Mouse (Mus musculus): ENCODE measurements around the gene Cox6b2. TPM values are rescaled to one million over a fixed set of nuclear protein-coding genes. Genes with fewer than 3 reads are reported as not detected.
A peak's percentile ranks its signal among the peaks of the same experiment; 100 is the strongest.

Gene Cox6b2
- polyA plus RNA-seq, 1 experiment from 2014 or later, result 26.3 TPM

DNA sequence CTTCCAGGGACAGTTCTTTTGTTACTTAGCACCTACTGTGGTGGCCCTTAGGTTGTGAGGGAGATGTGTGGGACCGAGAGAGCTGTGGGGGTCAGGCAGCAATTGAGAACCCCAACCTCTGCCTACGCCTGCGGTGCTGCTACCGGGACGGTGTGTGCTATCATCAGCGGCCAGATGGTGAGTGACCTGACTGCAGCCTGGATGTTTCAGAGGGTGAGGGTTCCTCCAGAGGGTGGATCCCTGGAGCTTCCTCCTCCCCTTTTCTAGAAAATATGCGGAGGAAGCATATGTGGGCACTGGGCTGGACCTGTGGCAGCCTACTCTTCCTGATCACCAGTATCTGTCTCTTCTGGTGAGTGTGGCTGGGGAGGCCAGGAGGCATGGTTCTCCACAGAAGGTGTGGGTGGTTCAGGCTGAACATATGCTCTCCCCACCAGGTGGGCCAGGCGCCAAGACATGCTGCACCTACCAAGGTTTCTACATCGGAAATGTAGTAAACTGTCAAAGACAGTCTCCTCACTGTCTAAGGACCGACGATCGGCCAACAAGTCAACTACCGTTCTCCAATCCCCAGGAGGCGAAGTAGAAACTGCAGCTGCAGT, 30.9 kb upstream of the Cox6b2 start:
- Histone ChIP-seq H3K9ac (replicated peaks) (no peak overlapping the region), H3K27ac (replicated peaks) (no peak overlapping the region), H3K9me3 (replicated peaks) (no peaks in the 10 kb centered on the region), H3K4me1 (peaks cover 6% of the 10 kb centered on the region), H3K27me3 (replicated peaks) (peaks cover 34% of the 10 kb centered on the region), H3K4me2 (no peak overlapping the region), H3K4me3 (replicated peaks) (no peak overlapping the region), H3K36me3 (no peaks in the 10 kb centered on the region)
- no peak for ATAC-seq (ENCODE audit: low FRiP score)
- WGBS, result 88% methylated on average over 14 of the region's 14 CpGs

DNA sequence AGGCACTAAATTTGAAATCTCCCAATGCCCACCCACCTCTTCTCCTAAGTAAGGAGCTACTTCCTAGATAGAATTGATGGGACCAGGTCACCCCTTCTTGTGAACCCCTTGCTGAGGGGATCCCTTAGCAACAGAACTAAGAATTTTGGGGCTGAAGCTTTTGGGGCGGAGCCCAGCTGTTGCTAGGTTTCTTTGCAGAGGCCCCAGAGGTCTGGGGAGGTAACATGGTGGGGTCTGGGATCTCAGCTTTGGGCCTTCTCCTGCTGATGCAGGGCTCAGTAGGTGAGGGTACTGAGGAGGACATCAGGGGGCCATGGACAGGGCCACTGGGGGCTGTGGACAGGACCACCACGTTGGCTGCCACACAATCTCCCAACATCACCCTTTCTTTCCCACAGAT, 29.9 kb upstream of the Cox6b2 start, which contains the start of the genes Il11 and Tmem190:
Gene Il11, minus strand, starts transcription at position 101 of the 400 bp plus-strand sequence.
Gene Tmem190, plus strand, starts transcription at position 179 of the 400 bp plus-strand sequence.
- Histone ChIP-seq H3K9me3 (replicated peaks) (no peaks in the 10 kb centered on the region), H3K27me3 (replicated peaks) (peaks cover 44% of the 10 kb centered on the region), H3K36me3 (no peaks in the 10 kb centered on the region), H3K4me3 (replicated peaks) (no peak within 1 kb of the TSS), H3K9ac (replicated peaks) (no peak within 1 kb of the TSS), H3K4me1 (no peaks in the 10 kb centered on the region), H3K27ac (replicated peaks) (no peak within 1 kb of the TSS), H3K4me2 (no peak within 1 kb of the TSS)
- no peak for ATAC-seq (ENCODE audit: low FRiP score)
- WGBS, result 70% methylated on average over 2 of the region's 2 CpGs

DNA sequence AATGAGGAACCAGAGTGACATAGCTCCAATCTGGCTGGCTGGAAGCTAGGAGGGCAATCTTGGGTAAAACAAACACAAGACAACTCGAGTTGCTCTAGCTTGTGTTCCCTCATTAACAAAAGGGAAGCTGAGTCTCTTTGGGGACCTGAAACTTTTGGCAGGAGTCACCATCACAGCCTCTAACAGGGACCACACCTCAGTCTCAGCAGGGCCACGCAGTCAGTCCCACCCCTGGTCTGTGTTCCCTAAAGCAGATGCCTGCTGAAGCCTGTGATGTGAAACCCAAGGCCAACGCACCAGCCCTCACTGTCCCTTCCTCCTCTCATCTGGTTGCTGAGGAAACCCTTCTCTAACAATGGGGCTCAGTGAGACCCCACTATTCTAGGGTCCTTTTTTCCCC, 29.2 kb upstream of the Cox6b2 start:
- Histone ChIP-seq H3K4me1 (peaks cover 5% of the 10 kb centered on the region), H3K27ac (replicated peaks) (no peak overlapping the region), H3K4me3 (replicated peaks) (no peak overlapping the region), H3K9ac (replicated peaks) (no peak overlapping the region), H3K9me3 (replicated peaks) (no peaks in the 10 kb centered on the region), H3K27me3 (replicated peaks) (peaks cover 45% of the 10 kb centered on the region), H3K4me2 (no peak overlapping the region), H3K36me3 (no peaks in the 10 kb centered on the region)
- WGBS, result 53% methylated on average over 3 of the region's 3 CpGs
- no peak for ATAC-seq (ENCODE audit: low FRiP score)

DNA sequence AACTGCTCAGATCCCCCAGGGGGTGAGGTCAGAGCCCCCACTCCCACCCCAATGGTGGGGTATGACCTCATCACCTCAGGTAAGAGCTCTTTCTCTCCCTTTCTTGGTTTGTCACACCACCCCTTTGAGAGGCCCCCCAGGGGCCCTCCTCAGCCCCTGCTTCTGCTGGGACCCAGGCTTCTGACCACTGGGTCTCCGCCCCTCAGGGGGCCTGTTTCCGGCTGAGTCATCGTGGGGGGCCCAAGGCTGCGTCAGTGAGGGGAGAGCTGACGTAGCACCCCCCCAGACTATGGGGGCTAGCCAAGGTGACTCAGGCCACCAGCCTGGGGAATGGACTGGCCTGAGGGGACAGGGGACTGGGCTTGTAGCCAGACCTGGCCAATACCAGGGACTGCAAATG, 27.0 kb upstream of the Cox6b2 start:
- H3K4me3 ChIP-seq (replicated peaks), result no peak overlapping the region
- no peak overlapping the region for H3K4me2 ChIP-seq
- H3K9me3 ChIP-seq (replicated peaks), result no peaks in the 10 kb centered on the region
- peaks cover 64% of the 10 kb centered on the region for H3K27me3 ChIP-seq (replicated peaks)
- H3K4me1 ChIP-seq, result peaks cover 10% of the 10 kb centered on the region
- H3K9ac ChIP-seq (replicated peaks), result no peak overlapping the region
- no peak for ATAC-seq (ENCODE audit: low FRiP score)
- WGBS, result 44% methylated on average over 5 of the region's 5 CpGs
- no peak overlapping the region for H3K27ac ChIP-seq (replicated peaks)
- H3K36me3 ChIP-seq, result no peaks in the 10 kb centered on the region

DNA sequence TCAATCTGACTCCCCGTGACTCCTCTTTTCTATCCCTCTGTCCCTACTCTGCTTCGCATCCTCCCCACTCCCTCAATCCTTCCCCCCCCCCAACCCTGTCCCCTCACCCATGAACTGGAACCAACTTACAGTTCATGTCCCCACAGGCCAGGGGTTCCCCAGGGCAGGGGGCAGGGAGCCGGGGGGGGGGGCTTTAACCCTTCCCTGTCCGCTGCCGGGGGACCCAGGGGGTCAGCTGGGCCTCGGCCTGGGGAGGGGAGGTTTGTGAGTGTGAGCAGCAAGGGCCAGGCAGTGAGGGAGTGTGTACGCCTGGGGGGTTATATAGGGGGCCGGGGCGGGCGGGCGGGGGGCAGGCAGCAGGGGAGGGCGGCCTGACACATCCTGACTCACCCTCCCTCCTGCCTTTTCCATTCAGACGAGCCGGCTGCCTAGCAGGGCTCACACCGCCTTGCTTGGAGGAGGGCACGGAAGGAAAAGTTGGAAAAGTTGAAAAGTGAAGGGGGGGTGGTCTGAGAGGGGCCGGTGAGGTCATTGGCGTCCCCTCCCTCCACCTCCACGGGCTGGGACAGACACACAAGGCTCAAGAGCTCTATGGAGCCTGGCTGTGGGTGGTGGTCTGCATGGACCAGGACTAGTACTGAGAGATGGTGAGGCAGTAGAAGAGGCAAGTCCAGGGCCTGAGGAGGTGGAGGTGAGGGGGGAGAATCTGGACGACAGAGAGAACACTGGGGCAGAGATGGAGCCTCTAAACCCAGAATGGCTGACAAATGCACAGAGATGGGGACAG, 25.1 kb upstream of the Cox6b2 start:
- Histone ChIP-seq H3K27me3 (replicated peaks) (peaks cover 72% of the 10 kb centered on the region), H3K4me2 (no peak overlapping the region), H3K27ac (replicated peaks) (no peak overlapping the region), H3K9ac (replicated peaks) (no peak overlapping the region), H3K4me1 (peaks cover 10% of the 10 kb centered on the region), H3K36me3 (no peaks in the 10 kb centered on the region), H3K4me3 (replicated peaks) (no peak overlapping the region), H3K9me3 (replicated peaks) (no peaks in the 10 kb centered on the region)
- 4% methylated on average over 14 of the region's 20 CpGs for WGBS
- ATAC-seq (ENCODE audit: low FRiP score), result no peak

DNA sequence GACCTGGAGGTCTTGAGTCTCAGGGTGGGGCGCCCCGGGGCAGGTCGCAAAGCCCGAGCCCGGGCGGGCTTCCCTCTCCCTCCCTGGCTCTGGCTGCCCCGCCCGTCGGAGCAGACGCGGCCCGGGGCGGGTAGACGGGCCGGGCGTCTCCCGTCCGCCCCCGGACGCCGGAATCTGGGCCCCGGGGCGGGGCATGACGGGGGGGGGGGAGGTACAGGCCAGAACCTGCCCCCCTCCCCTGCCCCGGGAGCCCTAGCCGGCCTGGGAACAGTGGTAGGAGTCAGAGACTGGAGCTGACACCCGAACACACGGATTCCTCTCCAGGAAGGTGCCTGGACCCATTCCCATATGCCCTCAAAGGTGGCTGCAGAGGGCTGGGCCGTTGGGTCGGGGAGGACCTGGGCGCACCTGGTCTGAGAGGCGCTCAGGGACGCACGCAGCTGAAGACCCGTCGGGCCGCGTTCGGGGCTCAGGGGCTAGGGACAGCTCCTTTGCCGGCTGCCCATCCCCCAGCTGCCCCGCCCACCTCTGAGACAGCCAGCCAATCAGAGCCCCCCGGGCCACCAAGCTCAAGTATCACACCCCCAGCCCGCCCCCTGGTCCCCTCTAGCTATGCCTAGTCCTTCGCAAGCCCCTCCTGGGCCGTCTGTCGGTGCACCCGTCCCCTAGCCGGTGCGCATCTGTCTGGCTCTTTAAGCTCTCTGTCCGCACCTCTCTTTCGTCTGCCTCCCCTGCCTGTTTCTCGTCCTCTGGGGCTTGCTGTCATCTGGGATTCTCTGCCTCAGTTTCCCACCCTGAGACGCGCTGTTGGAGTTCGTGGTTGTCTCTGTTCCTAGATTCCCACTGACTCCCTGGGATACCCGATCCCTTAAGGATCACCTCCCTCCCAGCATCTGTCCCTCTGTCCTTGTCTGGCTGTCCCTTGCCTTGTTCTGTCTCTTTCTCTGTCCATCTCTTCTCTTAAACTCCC, 24.3 kb upstream of the Cox6b2 start:
- Histone ChIP-seq H3K4me2 (peak overlapping the region; percentile 54), H3K9me3 (replicated peaks) (no peaks in the 10 kb centered on the region), H3K4me3 (replicated peaks) (peak overlapping the region; percentile 37), H3K27ac (replicated peaks) (no peak overlapping the region), H3K36me3 (no peaks in the 10 kb centered on the region), H3K4me1 (peaks cover 10% of the 10 kb centered on the region), H3K9ac (replicated peaks) (peak overlapping the region; percentile 33), H3K27me3 (replicated peaks) (peaks cover 72% of the 10 kb centered on the region)
- 2% methylated on average over 52 of the region's 56 CpGs for WGBS
- peak; percentile 79 for ATAC-seq (ENCODE audit: low FRiP score)

DNA sequence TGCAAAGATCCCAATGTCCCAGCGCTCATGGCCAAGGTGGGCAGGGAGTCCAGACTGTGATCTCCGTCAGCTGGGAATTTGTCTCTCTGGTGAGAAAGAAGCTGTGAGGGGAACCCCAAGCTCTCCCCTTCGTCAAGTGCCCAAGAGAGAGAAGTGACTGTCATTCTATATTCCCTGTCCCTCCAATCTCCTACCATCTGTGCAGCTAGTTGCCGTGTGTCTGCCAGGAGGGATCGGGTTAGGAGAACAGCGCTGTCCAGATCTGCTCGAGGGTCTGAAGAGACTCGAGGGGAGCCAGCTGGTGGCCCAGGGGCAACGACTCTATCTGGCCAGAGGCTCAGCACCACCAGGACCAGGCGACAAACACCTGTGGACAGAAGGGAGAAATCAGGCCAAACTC, 23.2 kb upstream of the Cox6b2 start:
- WGBS, result 53% methylated on average over 10 of the region's 10 CpGs
- no peaks in the 10 kb centered on the region for H3K36me3 ChIP-seq
- H3K4me3 ChIP-seq (replicated peaks), result no peak overlapping the region
- no peak overlapping the region for H3K27ac ChIP-seq (replicated peaks)
- H3K4me2 ChIP-seq, result no peak overlapping the region
- H3K9me3 ChIP-seq (replicated peaks), result no peaks in the 10 kb centered on the region
- no peak for ATAC-seq (ENCODE audit: low FRiP score)
- peaks cover 10% of the 10 kb centered on the region for H3K4me1 ChIP-seq
- H3K27me3 ChIP-seq (replicated peaks), result peaks cover 69% of the 10 kb centered on the region
- H3K9ac ChIP-seq (replicated peaks), result no peak overlapping the region

DNA sequence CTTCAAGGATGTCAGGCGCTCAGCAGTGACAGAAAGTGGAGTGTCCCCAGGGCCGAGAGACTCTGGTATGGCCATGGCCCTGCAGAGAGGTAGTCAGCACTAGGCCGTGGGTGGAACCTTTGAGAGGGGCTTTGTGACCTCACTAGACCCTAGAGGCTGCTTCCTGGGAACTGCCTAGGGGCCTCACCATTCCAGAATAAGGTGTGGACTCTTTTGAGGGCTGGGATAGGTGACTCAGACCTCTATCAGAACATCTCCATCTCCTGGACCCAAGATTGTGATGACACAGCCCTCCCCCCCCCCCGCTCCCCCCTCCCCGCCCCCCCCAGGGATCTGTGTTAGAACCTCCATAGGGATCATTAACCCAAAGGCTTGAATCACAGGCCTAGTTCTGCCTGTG, 18.3 kb upstream of the Cox6b2 start, which contains the start of gene Fam71e2:
Gene Fam71e2, minus strand, starts transcription at position 101 of the 400 bp plus-strand sequence.
- no peaks in the 10 kb centered on the region for H3K4me1 ChIP-seq
- H3K27me3 ChIP-seq (replicated peaks), result peaks cover 24% of the 10 kb centered on the region
- H3K4me3 ChIP-seq (replicated peaks), result no peak within 1 kb of the TSS
- WGBS, result 78% methylated on average over 3 of the region's 5 CpGs
- no peak within 1 kb of the TSS for H3K27ac ChIP-seq (replicated peaks)
- no peak within 1 kb of the TSS for H3K9ac ChIP-seq (replicated peaks)
- no peak within 1 kb of the TSS for H3K4me2 ChIP-seq
- no peak for ATAC-seq (ENCODE audit: low FRiP score)
- no peaks in the 10 kb centered on the region for H3K36me3 ChIP-seq
- H3K9me3 ChIP-seq (replicated peaks), result no peaks in the 10 kb centered on the region

DNA sequence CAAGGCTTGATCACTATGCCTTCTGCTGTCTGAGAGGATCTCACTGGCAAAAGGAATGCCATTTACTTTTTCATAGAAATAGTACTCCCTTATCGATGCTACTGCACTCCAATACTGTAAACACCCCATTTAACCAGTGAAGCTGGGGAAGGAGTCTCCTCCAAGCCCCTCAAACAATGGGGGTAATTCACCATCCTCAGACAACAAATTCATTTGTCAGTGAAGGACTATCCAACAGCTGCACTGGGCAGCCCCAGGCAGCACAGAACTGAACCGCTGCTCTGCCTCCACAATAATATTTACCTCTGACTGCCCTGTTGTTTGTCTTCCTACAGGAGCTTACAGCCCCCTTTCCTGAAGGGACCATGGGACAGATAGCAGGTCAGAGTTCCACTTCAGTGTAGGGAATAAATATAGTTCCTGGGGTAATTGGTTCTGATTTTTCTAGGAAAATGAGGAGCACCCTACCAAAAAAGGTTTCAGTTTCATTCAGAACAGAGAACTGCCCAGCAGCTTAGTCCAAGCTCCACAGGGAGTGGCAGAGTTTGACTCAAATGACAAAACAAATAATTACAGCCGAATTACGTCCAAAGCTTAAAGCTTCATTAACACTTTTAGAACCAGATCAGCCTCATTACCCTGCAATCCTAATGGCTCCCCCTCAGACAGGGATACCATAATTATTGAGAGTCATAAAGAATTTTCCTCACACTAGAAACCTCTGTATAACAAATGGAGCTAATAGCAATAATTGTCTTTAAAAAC, 12.2 kb upstream of the Cox6b2 start:
- 10% methylated on average over 4 of the region's 4 CpGs for WGBS
- H3K36me3 ChIP-seq, result no peaks in the 10 kb centered on the region

DNA sequence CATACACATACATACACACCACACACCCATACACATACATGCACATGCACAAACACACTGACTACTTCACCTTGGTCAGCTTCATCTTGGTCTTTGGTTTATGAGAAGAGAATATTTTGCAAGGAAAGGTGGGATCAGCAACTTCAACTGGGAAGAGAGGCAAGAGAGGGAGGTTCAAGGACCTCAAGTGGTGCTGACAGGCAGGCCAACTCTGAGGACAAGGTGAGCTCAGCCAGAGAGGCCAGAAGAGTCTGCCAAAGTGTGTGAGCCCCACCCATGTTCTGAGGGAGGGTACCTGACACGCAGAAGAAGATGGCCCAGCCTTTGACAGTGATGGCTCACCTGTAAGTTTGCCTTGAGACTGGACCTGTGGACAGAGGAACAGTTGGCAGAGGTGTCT, 6.8 kb upstream of the Cox6b2 start:
- Histone ChIP-seq H3K4me1 (no peaks in the 10 kb centered on the region), H3K27me3 (replicated peaks) (no peaks in the 10 kb centered on the region), H3K9ac (replicated peaks) (no peak overlapping the region), H3K27ac (replicated peaks) (no peak overlapping the region), H3K9me3 (replicated peaks) (no peaks in the 10 kb centered on the region), H3K36me3 (no peaks in the 10 kb centered on the region), H3K4me3 (replicated peaks) (no peak overlapping the region), H3K4me2 (no peak overlapping the region)
- WGBS, result 39% methylated on average over 1 of the region's 1 CpGs
- ATAC-seq (ENCODE audit: low FRiP score), result no peak

More for the DNA sequence above, 12.2 kb upstream of the Cox6b2 start:
- Histone ChIP-seq H3K9me3 (replicated peaks) (no peaks in the 10 kb centered on the region), H3K4me3 (replicated peaks) (no peak overlapping the region), H3K4me2 (no peak overlapping the region), H3K9ac (replicated peaks) (no peak overlapping the region), H3K27me3 (replicated peaks) (no peaks in the 10 kb centered on the region), H3K27ac (replicated peaks) (no peak overlapping the region), H3K4me1 (peaks cover 7% of the 10 kb centered on the region; the same call in 1 of the 2 replicates)
- no peak for ATAC-seq (ENCODE audit: low FRiP score)
